In the genomic region with DNA sequence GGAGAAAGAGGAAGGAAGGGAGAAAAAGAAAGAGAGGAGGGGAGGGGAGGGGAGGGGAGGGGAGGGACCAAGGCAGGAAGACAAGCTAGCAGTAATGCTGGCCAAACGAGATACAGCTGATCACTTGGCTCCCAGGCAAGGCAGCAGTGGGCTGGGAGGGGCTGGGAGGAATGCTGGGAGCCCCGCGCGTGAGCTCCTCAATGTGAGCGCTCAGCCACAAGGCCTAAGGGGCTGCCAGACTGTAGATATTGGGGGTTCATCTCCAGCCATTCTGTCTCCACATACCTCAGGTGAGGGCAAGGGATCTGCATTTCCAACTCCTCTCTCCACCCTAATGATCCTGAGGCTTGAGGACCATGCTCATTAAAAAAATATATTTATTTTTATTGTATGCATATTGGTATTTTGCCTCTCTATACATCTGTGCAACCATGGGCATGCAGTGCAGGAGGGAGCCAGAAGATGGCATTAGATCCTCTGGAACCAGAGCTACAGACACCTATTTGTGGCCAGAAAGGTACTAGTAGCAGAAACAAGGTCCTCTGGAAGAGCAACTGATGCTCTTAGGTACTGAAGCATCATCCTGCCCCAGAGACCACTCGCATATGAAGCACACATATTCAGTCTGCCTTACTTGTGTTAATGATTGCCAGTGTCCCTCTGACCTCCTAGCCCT, we compare ENCODE assay signal across 8 mouse cellular contexts. TPM values are rescaled to one million over a fixed set of nuclear protein-coding genes. Genes with fewer than 3 reads are reported as not detected.
A peak's percentile ranks its signal among the peaks of the same experiment; 100 is the strongest.
DNase-seq lines count a peak whose midpoint lies in the region; ATAC-seq and TF ChIP-seq lines count a peak whose summit lies in the region.

No protein-coding gene starts in this region.

- H3K4me2 ChIP-seq in forebrain, embryonic 13.5 days, result no peak overlapping the region
- H3K4me2 ChIP-seq in hindbrain, embryonic 16.5 days (ENCODE audit: low read length), result no peak overlapping the region
- peak overlapping the region; percentile 56 for H3K4me2 ChIP-seq in liver, postnatal 0 days (ENCODE audit: low read depth, low read length)

- H3K4me1 ChIP-seq in forebrain, embryonic 13.5 days, result peaks cover 6% of the 10 kb centered on the region
- peaks cover 21% of the 10 kb centered on the region for H3K4me1 ChIP-seq in forebrain, embryonic 10.5 days
- peaks cover 11% of the 10 kb centered on the region for H3K4me1 ChIP-seq in brown adipose tissue, adult 24 weeks (ENCODE audit: control insufficient read depth, insufficient read depth, insufficient read length, low read length)
- H3K4me1 ChIP-seq in hindbrain, embryonic 16.5 days (ENCODE audit: control insufficient read depth, insufficient read depth, low read depth, low read length), result peaks cover 3% of the 10 kb centered on the region; the same call in 1 of the 2 replicates
- H3K4me1 ChIP-seq in liver, postnatal 0 days (ENCODE audit: insufficient read depth), result peaks cover 9% of the 10 kb centered on the region

- no peak overlapping the region for H3K9ac ChIP-seq in forebrain, embryonic 13.5 days
- H3K9ac ChIP-seq in hindbrain, embryonic 16.5 days (ENCODE audit: low read depth, low read length), result no peak overlapping the region
- no peak overlapping the region for H3K9ac ChIP-seq in liver, postnatal 0 days (replicated peaks)

- no peak overlapping the region for H3K27ac ChIP-seq in forebrain, embryonic 13.5 days
- H3K27ac ChIP-seq in forebrain, embryonic 10.5 days, result no peak overlapping the region
- peak overlapping the region; percentile 79 for H3K27ac ChIP-seq in brown adipose tissue, adult 24 weeks (replicated peaks; ENCODE audit: low read depth, low read length)
- no peak overlapping the region for H3K27ac ChIP-seq in hindbrain, embryonic 16.5 days (ENCODE audit: low read depth, low read length)
- peak overlapping the region; percentile 22; the same call in 1 of the 2 replicates for H3K27ac ChIP-seq in liver, postnatal 0 days (ENCODE audit: low read depth)

- no peak for DNase-seq in forebrain, embryonic 10.5 days (ENCODE audit: extremely low spot score, low spot score)
- peak; percentile 52 for DNase-seq in 3T3-L1 (ENCODE audit: low read depth, low spot score)
- DNase-seq in liver, postnatal 0 days, result peak; percentile 37
- peak; percentile 27 to 62 for DNase-seq in spleen, postnatal 14 days (ENCODE audit: low spot score in 2 of 2)
- no peak for DNase-seq in frontal cortex, postnatal 25 days (ENCODE audit: low spot score in 2 of 2)

- H3K36me3 ChIP-seq in forebrain, embryonic 13.5 days (ENCODE audit: poor library complexity, severe bottlenecking), result no peaks in the 10 kb centered on the region
- no peaks in the 10 kb centered on the region for H3K36me3 ChIP-seq in forebrain, embryonic 10.5 days (replicated peaks)
- H3K36me3 ChIP-seq in hindbrain, embryonic 16.5 days (ENCODE audit: control insufficient read depth, insufficient read depth, low read length), result no peaks in the 10 kb centered on the region
- no peaks in the 10 kb centered on the region for H3K36me3 ChIP-seq in liver, postnatal 0 days (replicated peaks; ENCODE audit: insufficient read depth, low read length)

- no peak for TF ChIP-seq EP300 in liver, postnatal 0 days (IDR thresholded peaks at IDR 0.05; ENCODE audit: low read depth)

- WGBS in forebrain, embryonic 13.5 days, result 40% methylated on average over 6 of the region's 6 CpGs
- 36% methylated on average over 6 of the region's 6 CpGs for WGBS in forebrain, embryonic 10.5 days
- 18% methylated on average over 6 of the region's 6 CpGs for whole genome bisulfite sequencing in hindbrain, embryonic 16.5 days
- 16% methylated on average over 6 of the region's 6 CpGs for WGBS in liver, postnatal 0 days (ENCODE audit: insufficient replicate concordance)

- H3K27me3 ChIP-seq in forebrain, embryonic 13.5 days, result no peaks in the 10 kb centered on the region
- no peaks in the 10 kb centered on the region for H3K27me3 ChIP-seq in forebrain, embryonic 10.5 days (ENCODE audit: poor library complexity, severe bottlenecking)
- H3K27me3 ChIP-seq in hindbrain, embryonic 16.5 days (replicated peaks; ENCODE audit: control insufficient read depth, insufficient read depth, low read length), result no peaks in the 10 kb centered on the region
- no peaks in the 10 kb centered on the region for H3K27me3 ChIP-seq in liver, postnatal 0 days (ENCODE audit: insufficient read depth, low read length)

- TF ChIP-seq CTCF in liver, postnatal 0 days (IDR thresholded peaks at IDR 0.05; ENCODE audit: low read depth), result peak; percentile 68

- no peak overlapping the region for H3K4me3 ChIP-seq in forebrain, embryonic 13.5 days
- no peak overlapping the region for H3K4me3 ChIP-seq in forebrain, embryonic 10.5 days
- H3K4me3 ChIP-seq in brown adipose tissue, adult 24 weeks (ENCODE audit: insufficient read depth, low read depth, low read length), result peak overlapping the region; percentile 11; the same call in 1 of the 2 replicates
- H3K4me3 ChIP-seq in hindbrain, embryonic 16.5 days (ENCODE audit: low read length), result no peak overlapping the region
- no peak overlapping the region for H3K4me3 ChIP-seq in liver, postnatal 0 days (ENCODE audit: low read depth, low read length)

- peak; percentile 60 for ATAC-seq in forebrain, embryonic 13.5 days
- ATAC-seq in hindbrain, embryonic 16.5 days, result peak; percentile 43; the same call in 1 of the 2 replicates
- ATAC-seq in liver, postnatal 0 days, result peak; percentile 47; the same call in 1 of the 2 replicates

- H3K9me3 ChIP-seq in forebrain, embryonic 13.5 days (replicated peaks), result no peaks in the 10 kb centered on the region
- H3K9me3 ChIP-seq in forebrain, embryonic 10.5 days, result no peaks in the 10 kb centered on the region
- no peaks in the 10 kb centered on the region for H3K9me3 ChIP-seq in hindbrain, embryonic 16.5 days (ENCODE audit: control insufficient read depth, low read length)
- H3K9me3 ChIP-seq in liver, postnatal 0 days (ENCODE audit: low read length), result no peaks in the 10 kb centered on the region

RNA-seq across cellular contexts. Expression of a gene that starts 2.6 kb away (rescaled TPM):
- polyA plus RNA-seq in forebrain, embryonic 13.5 days (2015; fragmentation: Nextera tagmentation; extraction: Ambion mirVana), result 8.9 and 9.1 TPM in 2 replicates
- polyA plus RNA-seq in forebrain, embryonic 10.5 days (2016; fragmentation: Nextera tagmentation; extraction: Ambion mirVana), result 12.5 and 14.3 TPM in 2 replicates
- 53.4 and 61.0 TPM in 2 replicates for polyA plus RNA-seq in brown adipose tissue, adult 24 weeks (2012; ENCODE audit: insufficient read depth, insufficient read length, missing spikeins)
- polyA plus RNA-seq in hindbrain, embryonic 16.5 days (2015; fragmentation: Nextera tagmentation; extraction: Ambion mirVana), result 11.2 and 15.0 TPM in 2 replicates
- 8.8 and 10.0 TPM in 2 replicates for polyA plus RNA-seq in liver, postnatal 0 days (2015; fragmentation: Nextera tagmentation; extraction: Ambion mirVana)

Comparison
In these comparisons a context has a peak if more than half of its experiments do, and no peak if none do; other contexts are left out.
1. H3K27ac ChIP-seq: peak in brown adipose tissue, adult 24 weeks (single experiment) and liver, postnatal 0 days (single experiment); none in forebrain, embryonic 13.5 days (single experiment), forebrain, embryonic 10.5 days (single experiment) and hindbrain, embryonic 16.5 days (single experiment).
2. DNase-seq: peak in 3T3-L1 (single experiment), liver, postnatal 0 days (single experiment) and spleen, postnatal 14 days (2 of 2); none in forebrain, embryonic 10.5 days (single experiment) and frontal cortex, postnatal 25 days (0 of 2).
3. Peak in every context shown above with its lines, with median percentiles within 50 percentile points of each other: ATAC-seq.